Mouse (Mus musculus) kidney, postnatal 25 days (tissue): ENCODE results near the gene Ano6.

ENCODE experiments used
- DNase-seq, 2 experiments: peaks; one replicate each; pipeline ENCODE4 v3.0.0; 2021; ENCODE audit warnings: mixed read lengths in 2 of 2

The Ano6 gene

GRCm38 (mm10) chr15:95856684-95857595 is 66.3 kb downstream of the Ano6 start:
- peak in 1 of 2 experiments; percentile 28 for DNase-seq

DNA sequence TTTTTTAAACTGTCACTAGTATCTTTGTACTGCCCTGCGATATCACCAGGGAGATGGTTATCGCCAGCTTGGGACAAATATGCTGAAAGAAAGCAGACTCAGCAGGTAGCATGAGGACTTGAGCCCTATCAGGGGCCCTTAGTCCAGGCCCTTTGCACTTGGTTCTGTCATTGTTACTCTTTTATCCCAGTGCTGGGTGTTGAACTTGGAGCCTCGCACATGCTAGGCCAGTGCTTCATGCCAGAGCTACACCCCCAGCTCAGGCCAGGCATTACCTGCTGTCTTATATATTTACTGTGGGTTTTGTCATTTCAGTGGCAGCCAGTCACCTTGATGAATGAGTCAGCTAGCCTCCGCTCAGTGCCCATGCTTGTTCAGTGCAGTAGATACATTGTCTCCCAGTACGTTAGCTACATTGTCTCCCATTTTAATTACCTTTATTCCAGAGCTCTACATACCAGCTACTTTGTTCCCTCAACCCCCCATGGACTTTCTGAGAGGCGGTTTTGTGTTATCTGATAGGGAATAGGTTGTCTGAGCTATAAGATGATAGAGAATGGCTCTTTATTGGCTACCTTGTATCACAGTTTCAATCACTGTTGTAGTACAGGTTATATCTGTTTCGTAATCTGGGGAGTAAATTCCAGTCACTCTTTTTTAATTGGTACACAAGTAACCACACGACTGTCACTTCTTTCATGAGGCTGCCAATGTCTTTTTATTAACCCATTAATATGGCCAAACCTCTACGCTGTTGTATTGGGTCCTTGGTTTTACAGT is 68.4 kb downstream of the Ano6 start:
- DNase-seq, result no peak

DNA sequence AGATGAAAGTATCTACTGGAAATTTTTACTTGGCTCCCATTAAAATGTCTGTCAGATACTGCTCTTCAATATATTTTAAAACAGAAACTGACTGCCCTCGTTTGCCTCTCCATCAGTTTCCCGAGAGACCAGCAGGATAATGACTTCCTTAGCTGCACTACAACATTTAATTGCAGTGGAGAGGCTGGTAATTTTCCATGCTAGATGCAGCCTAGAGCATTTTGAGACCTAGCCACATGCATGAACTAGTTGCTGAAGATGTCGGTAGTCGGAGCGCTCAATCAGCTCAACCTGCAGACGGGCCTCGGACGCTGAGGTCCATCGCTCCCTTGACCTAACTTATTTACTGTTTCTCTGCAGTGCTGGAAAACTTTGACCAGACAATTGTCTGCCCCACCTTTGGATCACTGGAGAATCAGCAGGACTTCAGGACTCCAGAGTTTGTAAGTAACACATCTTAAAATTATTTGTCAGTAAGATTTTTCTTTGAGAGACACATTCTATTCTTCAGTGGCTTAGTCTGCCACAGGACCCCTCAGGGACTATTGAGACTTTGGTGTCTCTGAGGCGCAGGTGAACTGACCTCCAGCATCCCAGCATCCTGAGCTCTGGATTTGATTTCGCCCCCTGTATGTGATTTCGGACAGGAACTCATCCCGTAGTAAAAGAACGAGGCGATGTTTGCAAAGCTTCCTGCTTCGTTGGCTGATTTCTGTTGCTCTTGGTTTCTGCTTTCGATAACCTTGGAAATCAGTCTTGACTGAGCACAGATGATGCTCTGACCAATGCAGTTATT is 73.4 kb downstream of the Ano6 start:
- no peak for DNase-seq

DNA sequence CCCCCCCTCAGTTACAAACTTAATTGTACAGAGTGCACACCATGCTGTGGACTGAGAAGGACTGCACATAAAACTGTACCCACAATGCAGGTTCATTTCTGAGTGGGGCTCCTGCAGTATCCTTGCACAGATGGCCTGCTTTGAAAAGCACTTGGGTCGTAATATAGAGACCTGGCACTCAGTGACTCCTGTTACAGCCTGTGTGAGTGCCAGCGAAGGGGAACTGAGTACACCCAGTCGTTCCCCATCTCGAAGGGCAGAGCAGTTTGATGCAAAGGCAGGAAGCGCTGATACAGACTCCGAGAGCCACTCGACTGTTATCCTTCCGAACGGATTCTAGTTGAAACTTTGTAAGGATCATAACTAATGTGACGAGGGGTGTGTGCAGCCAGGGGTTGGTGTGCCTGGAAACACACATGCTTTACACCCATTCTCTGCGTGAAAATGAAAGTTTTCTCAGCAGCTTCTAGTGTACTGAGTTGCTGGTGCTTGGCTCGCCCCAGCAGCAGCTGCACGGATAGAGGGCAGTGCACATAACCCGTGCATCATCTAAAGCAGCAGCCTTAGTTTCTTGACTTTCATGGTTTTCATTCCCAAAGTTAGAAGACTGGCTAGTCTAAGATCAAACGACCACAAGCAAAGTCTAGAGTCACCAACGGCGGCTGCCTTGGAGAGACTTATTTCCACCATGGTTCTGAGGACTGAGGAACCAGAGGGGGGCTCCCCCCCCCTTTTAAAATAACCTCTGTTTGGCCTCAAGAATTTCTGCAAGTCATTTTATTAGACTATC is 74.9 kb downstream of the Ano6 start:
- DNase-seq, result no peak

DNA sequence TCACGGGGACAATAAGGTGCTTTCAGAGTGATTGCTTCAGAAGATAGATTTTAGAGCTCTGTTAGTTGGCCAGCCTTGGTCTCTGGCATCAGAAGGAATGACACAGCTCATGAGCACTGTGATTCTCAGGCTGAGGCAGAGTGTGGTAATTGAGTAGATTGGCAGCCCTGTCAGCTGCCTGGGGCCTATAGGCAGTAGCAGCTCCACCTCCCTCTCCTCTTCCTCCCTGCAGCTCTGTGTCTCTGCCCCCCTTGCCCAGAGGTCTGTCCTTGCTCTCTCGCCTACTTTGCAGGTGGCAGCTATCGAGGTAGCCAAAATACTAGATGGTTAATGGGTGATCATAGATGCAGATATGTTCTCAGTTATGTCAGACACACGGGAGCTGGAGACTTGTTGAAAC is 77.5 kb downstream of the Ano6 start:
- DNase-seq, result no peak

DNA sequence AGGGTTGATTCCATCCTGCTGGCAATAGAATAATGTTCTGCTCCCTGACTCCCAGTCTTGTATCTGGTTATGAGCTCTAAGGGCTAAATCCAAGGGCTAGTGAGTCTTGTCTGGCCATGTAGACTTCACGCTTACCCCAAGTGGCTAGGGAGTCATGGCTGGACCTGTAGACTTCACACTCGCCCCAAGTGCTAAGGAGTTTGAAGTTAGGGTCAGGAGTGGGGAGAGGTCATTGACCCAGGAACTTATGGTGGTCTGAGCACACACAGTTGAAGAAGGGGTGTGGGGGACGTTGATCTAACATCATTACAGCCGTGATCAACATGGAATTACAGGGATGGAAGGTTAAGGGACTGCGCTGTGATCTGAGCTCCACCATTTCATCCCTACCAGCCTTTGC is 79.0 kb downstream of the Ano6 start:
- DNase-seq, result no peak

DNA sequence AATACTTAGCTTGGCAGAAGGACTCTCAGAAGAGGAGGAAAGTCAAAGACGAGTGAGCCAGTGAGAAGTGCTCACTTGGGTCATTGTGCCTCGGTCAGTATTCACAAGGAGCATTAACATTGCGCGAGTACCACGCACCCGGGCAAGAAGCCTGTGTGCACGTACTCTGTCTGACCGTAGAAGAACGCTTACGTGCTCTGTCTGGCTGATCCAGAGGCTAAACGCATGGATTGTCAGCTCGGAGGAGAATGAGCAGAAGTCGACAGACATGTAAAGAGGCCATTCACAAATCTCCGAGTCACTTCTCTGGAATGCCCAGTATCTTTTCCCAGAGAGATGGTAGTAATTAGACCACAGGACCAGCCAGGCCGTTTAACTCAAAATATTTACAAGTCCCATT is 81.0 kb downstream of the Ano6 start:
- no peak for DNase-seq

DNA sequence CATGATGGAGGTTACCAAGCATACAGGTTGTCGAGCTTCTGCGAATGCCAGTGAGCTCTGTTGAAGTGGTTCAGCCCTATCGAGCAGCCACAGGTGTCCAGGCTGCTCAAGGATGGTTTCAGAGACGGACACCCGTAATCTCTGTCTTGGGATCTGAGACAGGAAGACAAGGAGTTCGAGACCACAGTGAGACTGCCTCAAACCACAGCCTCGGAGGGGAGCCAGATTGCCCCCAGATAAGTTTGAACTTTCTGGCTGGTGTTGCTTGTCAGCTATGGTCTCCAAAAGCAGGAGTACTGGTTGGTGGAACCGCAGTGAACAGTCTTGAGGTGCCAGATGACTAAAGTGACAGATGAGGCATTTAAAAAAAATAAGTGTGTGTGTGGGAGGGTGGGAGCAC is 81.8 kb downstream of the Ano6 start:
- no peak for DNase-seq

DNA sequence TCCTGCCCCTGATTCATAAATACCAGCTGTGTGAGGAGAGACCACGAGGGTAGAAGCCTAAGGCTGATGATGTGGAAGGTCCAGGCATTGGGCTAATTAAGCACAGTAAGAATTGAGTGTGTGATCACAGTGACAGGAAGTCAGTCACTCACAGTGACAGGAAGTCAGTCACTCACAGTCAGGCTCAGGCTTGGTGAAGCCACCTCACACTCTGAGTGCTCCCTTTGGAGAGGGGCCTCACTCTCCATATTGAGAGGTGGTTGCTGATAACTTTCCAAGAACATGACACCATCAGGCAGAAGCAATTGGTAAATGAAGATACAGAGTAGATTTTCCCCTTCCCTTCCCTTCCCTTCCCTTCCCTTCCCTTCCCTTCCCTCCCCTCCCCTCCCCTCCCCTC is 82.6 kb downstream of the Ano6 start:
- no peak for DNase-seq

DNA sequence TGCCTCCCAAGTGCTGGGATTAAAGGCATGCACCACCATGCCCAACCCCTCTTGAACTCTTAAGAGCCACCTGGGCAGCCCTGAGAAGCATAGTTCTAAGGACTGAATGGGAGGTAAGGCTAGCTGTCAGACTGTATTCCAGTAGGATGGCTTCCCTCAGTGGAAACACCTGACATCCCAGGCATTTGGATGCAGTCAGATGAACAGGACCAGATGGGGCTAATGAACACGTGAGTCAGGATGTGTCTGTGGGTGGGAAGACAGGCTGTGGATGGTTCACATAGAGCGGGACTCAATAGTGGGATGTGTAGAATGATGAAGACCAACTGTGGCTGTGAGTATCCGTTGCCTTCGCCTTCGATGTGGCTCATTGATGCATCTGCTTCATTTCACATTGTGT is 83.6 kb downstream of the Ano6 start:
- no peak for DNase-seq

- no peak for DNase-seq
Measured at GRCm38 (mm10) chr15:95874726-95875125, 84.1 kb downstream of the Ano6 start.

GRCm38 (mm10) chr15:95875898-95876297 is 85.3 kb downstream of the Ano6 start:
- DNase-seq, result peak in 1 of 2 experiments; percentile 47

DNA sequence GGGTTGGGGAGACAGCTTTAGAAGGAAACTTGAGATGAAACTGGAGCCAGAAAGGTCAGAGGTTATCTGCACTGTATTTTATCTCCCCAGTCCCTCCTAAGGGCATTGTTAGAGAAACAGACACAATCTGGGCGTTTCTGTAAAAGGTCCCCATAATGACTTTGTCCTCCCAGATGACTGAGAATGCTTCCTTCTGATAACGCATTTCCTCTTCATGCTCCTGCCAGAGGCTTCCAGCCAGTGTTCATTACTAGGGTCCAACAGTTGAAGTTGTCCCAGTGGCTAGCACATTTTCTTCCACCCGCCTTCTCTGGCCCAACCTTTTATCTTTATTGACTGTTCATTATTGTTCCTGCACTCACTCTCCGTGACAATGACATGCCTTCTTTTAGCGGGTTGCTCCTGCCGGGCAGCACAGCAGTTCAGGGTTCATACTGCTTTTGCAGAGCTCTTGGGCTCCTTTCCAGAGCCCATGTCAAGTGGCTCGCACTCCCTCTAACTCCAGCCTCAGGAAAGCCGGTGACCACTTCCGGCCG is 90.0 kb downstream of the Ano6 start:
- DNase-seq, result peak; percentile 52 to 71

- DNase-seq, result no peak
Measured at GRCm38 (mm10) chr15:95882436-95882835, 91.8 kb downstream of the Ano6 start.

DNA sequence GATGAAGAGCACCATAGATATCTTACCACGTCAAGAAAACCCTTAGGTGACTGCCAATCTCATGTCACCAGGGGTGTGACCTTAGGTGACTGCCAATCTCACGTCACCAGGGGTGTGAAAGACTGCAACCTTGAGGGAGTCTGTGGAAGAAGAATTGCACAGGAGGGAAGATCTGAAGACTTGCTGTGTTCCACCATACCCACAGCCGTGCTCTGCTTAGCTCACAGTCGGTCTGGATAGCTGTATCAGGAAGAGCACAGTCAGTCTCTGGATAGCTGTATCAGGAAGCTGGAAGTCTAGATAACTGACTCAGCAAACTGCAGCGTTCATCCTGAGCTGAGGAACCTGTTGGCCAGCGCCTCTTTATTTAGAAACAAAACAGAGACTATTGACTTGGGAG is 92.9 kb downstream of the Ano6 start:
- DNase-seq, result no peak

- DNase-seq, result no peak
Measured at GRCm38 (mm10) chr15:95884658-95885620, 94.3 kb downstream of the Ano6 start.

GRCm38 (mm10) chr15:95885953-95886820 is 95.5 kb downstream of the Ano6 start:
- DNase-seq, result no peak

DNA sequence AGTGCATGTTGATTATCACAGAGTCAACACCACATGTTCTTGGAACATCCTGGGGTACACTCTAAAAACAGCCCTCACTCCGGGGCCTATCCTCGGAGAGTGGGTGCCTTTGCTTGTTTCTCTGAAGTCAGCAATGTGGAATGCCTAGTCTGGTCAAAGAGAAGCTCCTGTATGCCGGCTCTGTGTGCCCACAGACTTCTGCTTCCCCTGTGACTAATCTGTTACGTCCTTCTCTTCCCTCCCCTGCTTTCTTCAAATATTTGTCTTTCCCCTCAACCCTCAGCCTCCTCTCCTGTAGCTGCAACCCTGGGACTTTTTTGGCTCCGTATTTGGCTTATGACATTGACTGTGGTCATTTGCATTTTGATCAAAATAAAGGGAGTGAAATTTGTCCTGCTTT is 96.7 kb downstream of the Ano6 start:
- DNase-seq, result no peak

DNA sequence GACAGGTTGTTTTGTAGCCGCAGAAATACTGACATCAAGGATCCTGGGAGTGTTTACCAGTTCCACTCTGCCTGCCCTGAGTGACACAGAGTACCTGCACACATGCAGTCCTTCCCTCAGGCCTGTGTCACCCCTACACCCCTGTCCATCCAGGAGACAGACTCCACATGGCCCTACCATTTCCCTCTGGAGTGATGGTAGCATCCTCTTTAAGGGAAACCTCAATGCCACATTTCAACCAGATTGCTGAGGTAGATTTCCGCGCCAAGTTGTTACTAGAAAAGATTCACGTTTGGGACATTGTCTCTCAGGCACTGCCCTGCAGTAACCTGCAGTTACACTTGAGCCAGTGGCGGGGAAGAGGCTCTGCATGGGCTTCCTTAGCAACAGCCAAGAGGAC is 97.9 kb downstream of the Ano6 start:
- DNase-seq, result no peak

DNA sequence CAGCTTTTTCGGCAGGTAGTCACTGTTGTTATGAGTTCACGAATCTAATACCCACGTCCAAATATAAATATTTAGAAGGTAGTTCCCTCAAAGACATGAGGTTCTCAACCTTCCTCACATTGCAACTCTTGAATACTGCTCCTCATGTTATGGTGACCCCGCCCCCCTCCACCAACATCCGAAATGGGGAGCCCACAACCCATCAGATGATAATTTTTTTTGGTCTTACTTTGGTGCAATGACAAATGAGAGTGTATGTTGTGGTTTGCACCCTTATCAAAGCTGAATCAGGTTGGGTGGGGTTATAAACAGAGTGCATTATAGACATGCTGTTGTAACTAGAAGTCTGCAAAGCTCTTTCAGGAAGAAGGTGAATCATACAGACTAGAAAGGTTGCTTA is 99.7 kb downstream of the Ano6 start:
- DNase-seq, result no peak
